Mouse (Mus musculus) fibroblast of lung, adult 2 months (primary cell): ENCODE results near the gene Mpdu1.
A peak's percentile ranks its signal among the peaks of the same experiment; 100 is the strongest.

Experiments
- DNase-seq: peaks from one replicate; pipeline ENCODE4 v3.0.0-alpha.2; 2011; ENCODE audit warnings: low read depth

Gene Mpdu1

DNA sequence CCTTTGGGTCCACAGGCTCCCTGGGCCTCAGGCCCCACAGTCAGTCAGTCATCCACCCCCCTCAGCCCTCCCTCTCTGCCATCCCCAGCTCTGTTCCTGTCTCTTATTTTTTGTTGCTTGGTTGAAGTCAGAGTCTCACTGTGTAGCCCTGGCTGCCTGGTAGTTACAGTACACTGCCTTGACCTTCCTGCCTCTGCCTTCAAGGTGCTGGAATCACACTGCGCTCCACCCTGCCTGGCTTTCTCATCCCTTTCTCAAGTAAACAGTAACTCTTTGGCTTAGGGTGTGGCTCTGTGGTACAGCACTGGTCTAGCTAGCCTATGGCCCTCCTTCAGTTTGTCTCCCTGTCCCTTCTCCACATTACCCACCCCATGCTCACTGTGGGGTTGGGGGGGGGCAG lies 27.4 kb upstream of the Mpdu1 start:
- no peak for DNase-seq

DNA sequence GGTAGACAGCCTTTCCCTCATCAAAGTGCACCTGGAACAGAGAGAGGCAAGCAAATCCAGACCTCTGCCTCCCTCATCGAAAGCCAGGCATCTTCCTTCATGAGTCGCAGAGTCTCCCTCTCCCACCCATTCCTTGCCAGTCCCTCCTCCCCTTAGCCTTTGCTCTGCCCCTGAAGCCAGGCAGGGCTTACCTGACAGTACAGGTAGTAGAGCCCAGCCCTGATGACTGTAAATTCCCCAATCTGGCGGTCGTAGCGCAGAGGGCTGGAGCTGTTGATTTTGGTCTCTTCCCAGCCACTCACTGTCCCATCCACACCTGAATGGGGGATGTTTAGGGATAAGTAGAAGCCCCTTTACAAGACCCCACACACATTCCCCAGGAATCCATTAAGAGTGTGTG lies 24.6 kb upstream of the Mpdu1 start:
- no peak for DNase-seq

DNA sequence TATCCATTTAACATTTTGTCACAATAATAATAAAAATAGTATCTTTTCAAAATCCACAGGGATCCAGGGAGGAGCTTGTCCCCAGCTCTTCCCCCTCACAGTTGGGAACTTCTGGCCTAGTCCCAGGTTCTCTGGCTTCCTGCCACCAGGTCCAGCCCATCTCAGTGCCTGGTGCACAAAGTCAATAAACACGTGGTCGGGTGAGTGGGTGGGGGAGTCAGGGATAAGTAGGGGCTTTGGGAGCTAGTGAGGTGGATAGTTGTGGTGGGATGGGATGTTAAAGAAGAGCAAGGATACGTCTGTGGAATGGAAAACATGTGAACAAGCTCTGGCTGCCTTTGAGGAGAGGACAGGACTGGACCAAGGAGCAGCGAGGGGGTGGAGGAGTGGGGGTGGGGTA lies 23.9 kb upstream of the Mpdu1 start:
- no peak for DNase-seq

DNA sequence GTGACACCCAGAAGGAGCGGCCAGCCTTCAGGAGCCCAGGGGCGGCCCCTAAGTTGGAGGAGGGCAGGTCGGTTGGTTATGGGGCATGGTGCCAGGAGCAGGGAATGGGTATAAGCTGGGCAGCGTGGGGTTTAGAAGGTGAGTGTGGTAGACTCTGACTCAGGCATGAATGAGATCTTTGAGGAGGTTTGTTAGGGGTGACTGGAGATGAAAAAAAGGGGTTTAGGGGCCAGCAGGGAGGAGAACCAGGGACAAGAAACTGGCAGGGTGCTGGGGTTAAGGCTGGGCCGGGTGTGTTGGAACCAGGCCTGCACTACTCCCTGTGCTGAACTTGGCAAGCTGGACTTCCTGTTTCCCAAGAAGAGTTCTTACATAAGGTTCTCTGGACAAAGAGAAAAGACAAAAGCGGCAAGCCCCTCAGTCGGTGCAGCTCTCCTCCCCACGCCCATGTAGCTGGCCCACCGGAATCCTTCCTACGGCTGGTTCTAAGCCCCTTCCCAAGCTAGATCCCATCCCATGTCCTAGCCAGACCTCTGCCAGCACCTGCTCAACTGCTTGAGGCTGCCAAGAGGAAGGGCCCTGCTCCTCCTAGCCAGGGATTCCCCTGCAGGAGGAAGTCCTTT lies 23.2 kb upstream of the Mpdu1 start, which contains the start of gene Tnfsf13:
TSS of gene Tnfsf13 (minus strand) at position 259 of the 623 bp plus-strand sequence.
- DNase-seq: peak; percentile 88

DNA sequence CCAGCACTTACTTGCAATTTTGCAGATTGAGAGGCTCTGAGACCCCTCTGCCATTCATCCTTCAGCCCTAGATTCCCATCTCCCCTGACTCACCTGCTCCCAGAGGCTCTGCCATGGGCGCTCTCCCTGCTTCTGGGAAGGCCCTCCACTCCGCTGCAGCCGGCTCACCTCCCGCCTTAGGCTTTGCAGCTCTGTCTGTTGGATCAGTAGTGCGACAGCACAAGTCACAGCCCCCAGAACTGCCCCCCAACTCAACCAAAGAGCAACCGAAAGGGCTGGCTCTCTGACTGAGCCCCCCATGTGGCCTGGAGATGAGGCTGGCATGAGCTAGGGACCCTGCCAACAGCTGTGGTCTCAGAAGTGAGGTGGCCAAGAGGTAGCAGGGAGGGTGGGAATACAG lies 22.5 kb upstream of the Mpdu1 start:
- no peak for DNase-seq

DNA sequence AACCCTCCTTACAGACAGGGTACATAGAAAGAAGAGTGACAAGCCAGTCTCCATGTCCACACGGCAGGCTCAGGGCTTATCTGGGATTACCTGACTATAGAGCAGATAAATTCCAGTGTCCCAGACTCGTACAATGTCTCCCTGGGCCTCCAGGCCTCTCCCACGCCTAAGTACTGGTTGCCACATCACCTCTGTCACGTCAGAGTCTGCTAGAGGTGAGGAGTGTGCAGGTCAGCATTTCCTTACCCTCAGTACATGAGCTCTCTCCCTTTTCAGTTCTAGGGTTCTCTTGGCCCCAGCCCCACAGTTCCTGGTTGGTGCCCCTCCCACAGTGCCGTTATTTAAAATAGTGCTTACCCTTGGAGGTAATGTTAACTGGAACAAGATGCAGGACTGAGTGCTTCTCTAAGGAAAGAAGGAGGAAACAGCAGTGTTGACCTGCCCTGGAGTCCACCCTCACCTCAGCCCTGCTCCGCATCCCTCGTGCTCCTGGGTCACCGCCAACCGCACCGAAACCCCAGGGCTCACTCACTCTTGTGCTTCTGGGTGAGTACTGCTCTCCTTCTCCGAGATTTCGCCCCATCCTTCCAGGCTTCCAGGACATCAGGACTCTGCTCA lies 21.8 kb upstream of the Mpdu1 start:
- DNase-seq: no peak

DNA sequence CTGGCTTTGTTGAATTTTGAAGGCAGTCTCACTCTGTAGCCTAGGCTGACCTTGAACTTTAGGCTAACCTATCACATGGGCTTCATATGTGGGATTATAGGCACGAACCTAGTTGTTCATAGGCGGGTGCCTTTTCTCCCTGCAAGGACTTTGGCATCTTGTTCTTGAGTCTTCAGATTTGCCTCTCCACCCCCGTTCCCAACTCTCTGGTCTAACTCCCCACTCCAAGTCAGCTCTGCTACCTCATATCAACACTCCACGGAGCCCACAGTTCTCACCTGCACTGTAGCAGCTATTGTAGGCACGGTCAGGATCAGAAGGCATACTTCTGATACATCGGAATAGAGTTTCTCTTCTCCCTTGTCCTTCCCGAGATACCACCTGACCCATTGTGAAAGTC lies 21.1 kb upstream of the Mpdu1 start:
- DNase-seq: no peak

DNA sequence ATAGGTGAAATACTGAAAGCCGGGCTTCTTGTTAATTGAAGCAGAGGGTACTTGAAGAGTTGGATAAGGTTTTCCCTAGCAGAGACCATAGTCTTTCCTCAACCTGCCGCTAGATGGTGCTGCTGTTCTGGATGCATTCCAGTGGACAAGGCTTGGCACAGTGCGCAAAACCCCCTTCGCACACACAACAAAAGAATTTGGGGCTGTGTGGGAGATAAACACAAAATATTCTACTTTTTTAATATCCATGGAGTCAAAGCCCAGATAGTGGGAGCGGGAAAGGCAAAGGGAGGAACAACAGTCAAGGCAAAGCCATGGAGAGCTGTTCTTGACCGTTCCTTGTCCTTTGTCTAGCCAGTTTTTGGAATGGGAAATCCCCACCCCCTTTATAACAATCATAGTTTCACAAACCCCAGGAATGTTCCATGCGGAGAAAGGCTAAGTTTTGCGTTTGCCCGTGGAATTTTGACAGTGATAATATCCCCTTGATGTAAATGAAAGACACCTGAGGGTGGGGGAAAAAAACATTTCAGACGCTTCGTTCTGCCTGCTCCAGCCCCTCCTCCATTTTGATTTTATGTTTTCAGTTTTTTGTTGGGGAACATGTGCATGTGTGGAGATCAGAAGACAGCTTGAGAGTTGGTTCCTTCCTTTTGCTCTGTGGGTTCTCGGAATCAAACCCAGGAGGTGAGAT lies 20.5 kb upstream of the Mpdu1 start:
- peak; percentile 78 for DNase-seq

DNA sequence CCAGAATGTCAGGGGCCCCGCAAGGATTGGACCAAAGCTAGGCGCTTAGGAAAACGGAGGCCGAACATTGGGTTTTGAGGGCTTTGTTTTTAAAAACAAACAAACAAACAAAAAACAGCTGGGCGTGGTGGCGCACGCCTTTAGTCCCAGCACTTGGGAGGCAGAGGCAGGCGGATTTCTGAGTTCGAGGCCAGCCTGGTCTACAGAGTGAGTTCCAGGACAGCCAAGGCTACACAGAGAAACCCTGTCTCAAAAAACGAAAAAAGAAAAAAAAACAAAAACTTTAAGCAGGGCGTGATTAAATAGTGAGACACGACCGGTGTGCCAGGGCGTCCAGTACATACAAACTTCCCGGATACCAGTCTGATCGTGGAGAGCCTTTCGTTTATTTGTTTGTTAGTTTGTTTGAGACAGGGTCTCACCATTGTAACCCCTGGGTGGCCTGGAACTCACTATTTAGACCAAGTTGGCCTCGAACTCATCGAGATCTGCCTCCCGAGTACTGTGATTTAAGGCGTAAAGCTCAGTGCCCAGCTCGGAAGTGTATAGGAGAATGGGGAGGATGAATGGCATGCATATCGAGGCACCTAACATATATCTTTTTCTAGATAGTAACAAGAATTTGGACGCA lies 19.9 kb upstream of the Mpdu1 start:
- DNase-seq: no peak

DNA sequence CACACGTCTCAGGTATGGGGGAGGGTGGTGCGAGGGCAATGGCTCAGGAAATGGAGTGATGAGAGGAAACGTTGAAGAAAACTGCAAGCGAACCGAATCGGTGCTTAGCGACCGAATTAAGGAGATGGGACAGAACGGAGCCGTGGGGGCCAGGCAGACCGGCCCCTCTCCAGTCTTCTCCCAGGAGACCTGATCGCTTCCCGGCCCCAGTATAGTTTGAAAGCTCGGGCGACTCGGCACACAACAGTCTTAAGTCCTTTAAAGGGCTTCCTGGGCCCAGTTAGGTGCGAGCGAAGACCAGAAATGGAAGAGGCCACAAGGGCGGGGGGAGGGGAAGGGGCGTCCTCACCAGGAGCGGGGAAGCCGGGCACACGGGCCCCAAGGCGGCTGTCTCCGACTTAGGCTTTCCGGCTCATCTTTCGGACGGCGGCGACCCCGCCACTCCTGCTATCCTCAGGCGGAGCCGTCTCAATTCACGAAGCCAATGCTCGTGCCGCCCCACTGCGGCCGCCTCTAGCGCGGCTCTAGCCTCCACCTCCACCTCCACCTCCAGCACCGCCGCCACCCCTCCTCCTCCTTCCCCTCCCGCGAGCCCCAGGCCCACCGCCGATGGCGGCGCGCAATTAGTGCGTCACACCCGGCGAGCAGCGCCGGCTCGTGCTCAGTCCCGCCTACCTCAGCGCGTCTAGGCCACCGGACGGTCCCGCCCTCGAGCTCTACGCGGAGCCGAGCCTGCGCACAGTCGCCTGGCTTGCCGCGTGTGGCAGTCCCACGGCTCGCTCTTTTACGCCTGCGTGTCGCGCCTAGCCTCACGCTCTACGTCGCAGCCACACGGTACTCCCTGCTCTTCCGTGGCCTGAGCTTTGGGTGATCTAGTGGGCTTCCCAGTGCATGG lies 19.1 kb upstream of the Mpdu1 start, which contains the start of gene Senp3:
TSS of gene Senp3 (minus strand) at position 771 of the 895 bp plus-strand sequence.
- peak; percentile 86 for DNase-seq

DNA sequence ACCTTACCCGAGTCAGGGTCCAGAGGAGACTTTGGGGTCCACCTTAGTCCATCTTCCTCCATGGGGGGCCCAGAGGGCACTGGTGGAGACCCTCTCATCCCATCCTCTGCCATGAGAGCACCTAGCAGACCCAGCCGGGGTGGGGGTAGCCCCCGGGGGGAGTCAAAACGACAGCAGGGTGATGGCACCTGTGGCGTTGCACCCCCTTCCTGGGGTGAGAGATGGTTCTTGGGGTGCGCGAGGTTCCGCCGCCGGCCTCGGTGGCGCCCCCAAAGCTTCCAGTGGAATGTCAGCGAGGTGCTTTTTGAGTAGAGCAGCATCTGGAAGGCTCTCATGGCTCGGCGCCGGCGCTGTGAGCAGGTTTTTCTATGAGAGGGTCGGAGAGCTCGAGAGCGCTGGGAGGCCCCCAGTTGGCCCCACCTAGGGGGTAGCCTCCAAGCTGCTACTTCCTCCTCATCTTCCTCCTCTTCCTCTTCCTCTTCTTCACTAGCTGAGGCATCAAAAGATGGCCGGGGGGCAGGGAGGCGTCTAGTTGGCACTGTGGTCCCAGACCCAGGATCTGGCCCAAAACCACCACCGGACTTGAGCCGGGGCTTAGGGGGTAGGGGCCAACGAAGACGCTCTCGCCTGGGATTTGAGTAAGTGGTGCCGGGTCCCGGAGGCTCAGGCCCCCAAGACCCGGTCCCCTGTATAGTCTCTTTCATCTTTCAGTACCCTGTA lies 17.9 kb upstream of the Mpdu1 start:
- no peak for DNase-seq

DNA sequence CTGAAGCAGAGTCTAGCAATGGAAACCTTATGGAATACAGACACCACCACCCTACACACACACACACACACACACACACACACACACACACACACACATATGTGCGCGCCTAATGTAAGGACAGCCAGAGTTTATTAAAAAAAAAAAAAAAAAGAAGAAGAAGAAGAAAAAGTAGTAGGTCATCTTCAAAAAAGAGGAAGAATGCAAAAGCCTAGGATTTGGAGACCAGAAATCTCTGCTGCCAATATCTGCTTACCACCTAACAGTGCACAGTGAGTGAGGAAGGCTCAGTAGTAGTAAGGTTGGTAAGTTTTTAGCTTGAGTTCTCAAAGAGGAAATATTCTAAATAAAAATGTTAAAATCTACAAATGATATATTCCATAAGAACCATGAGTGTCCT lies 16.7 kb upstream of the Mpdu1 start:
- no peak for DNase-seq

DNA sequence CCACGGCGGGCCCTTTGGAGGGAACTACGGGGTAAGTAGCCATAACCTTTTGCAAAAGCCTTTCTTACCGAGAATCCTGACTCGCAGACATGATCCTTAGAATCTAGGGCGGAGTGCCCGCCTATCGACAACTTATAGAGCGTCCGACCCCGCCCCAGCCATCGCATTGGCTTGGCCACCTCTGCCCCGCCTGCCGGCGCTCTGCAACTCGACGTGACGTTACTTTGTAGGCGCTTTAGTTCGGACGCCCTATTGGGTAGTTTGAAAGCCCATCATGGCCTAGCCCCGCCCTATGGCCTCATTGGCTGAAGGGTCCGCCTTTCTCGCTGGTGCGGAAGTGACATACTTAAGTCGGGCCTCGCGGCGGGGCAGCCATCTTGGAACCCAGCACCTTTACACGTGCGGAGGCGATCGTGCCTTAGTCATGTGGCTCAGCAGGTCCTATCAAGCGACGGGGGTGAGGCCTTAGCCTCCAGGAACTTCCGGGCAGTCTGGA lies 9.8 kb upstream of the Mpdu1 start, which contains the start of gene Eif4a1:
TSS of gene Eif4a1 (minus strand) at position 213 of the 496 bp plus-strand sequence.
- peak; percentile 100 for DNase-seq

DNA sequence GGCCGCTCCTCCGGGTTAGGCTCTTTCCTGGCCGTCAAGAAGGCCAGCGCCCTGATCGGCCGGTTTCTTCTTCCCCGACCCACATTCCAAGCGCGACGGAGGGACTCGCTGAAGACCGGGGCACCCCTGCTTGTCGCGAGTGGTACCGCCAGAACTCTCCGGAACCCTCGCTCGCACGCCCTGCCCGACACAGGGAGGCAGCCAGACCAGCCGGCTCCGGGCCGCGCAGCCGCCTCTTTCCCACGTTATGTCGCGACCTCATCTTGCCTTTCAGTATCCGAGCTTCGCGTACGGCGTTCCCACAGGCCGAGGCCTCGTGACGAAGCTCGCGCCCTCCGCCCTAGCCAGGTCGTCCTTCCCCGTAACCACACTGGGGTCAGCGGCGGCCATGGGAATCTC lies 9.3 kb upstream of the Mpdu1 start:
- no peak for DNase-seq

DNA sequence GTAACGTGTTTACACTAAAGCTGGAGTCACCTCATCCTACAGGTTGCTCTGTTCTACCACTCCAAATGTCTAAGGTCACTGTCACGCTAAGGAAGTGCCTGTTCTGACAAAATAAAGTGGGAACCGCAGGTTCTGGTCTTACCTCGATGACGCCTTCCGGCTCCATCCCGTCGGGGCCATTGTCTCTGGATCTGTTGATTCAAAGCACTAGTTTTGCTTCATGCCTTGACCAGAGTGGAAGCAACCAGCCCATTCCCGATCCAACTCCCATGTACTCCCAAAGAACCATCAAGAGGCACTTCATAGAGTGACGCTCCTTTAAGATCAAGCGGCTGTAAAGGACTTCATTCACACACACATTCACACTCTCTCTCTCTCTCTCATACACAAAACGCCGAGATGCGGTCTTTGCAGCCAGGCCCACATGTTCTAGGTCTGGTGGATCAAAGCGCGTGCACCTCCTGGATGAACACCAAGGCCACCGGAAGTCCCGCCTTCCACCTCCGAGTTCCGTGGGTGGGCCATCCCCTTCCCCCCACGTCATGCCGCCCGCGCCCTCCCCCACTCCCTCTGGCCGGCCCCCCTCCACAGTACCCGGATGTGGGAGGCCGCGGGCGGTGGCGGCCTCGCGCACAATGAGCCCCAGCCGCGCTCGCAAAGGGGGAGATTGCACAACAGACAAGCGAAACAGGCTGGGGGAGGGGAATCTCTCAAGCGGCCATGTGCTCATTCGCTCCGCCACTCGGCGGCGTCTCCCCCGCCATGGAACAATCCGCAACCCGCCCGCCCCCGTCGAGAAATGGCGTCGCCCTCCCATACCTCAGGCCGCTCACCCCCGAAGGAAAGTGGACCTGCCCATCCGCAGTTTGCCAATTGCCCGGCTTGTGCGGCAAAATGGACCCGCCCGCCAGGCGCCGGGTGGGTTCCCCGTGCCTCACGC lies 8.6 kb upstream of the Mpdu1 start:
- DNase-seq: peak; percentile 83

DNA sequence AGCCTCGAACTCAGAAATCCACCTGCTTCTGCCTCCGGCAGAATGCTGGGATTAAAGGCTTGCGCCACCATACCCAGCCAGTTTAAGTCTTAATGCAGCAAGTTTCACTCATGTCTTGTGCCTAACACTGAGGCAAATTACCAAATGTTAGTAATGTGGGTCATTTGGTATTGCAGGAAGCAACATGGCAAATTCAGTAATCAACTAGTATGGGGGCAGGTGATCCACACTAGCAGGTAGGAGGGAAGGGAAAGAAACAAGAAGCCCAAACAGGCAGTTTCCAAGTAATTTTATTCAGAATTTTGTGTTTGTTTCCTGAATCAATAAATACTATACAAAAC lies 4.2 kb upstream of the Mpdu1 start:
- no peak for DNase-seq

DNA sequence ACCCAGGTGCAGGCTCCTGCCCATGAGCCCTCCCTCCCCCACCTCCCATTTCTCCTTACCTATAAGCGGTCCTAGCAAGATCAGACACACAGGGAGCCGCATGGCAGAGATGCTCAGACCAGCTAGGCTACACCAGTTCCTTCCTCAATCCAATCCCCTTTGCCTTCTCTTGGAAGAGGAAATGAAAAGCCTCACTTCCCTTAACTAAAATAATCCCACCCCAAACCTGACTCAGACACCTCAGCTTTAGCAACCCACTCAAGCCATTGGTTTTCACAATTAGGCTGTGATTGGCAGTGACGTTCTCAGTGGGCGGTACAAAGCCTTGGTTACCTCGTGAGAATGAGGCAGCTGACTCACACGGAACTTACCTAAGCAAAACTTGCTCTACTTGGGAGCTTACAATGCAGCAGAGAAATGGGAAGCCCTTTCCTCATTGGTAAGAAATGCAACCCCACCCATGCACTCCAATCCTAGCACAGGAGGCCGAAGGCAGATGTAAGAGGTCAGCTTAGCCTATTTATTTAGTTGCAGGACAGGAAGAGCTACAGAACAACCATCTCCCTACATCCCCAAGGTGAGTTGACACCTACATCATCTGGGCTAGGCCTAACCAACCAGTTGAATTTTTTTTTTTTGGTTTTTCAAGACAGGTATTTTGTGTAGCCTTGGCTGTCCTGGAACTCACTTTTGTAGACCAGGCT lies 3.7 kb upstream of the Mpdu1 start, which contains the start of gene Cd68:
TSS of gene Cd68 (minus strand) at position 193 of the 704 bp plus-strand sequence.
- peak; percentile 56 for DNase-seq

DNA sequence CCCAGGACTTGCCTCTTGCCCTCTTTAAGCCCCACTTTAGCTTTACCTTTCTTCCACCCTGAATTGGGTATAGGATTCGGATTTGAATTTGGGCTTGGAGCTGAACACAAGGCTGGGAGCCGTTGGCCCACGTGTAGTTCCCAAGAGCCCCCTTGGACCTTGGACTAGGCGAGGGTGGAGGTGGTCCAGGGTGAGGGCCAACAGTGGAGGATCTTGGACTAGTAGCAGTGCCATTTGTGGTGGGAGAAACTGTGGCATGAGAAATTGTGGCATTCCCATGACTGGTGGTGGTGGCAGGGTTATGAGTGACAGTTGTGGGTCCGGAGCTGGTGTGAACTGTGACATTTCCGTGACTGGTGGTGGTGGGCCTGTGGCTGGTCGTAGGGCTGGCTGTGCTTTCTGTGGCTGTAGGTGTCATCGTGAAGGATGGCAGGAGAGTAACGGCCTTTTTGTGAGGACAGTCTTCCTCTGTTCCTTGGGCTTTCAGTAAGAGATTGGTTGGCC lies 3.1 kb upstream of the Mpdu1 start:
- no peak for DNase-seq

DNA sequence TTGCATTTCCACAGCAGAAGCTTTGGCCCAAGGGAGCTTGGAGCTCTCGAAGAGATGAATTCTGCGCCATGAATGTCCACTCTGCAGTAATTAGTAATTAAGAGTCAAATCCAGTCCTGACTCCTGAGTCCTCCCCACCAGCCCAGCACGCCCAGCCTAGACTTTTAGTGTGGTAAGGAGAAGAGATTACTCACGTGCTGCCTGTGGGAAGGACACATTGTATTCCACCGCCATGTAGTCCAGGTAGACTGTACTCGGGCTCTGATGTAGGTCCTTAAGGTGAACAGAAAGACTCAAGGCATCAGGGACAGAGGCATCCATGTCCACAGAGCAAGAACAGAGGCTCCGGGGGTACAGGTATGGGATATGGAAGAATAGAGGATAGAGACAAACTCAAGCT lies 2.4 kb upstream of the Mpdu1 start:
- no peak for DNase-seq
